Mouse (Mus musculus) ZHBTc4 (cell line): Measurements from ENCODE around the gene Nedd1.

Experiments used
- DNase-seq: peaks from one replicate; pipeline ENCODE4 v3.0.0-alpha.2; 2011; ENCODE audit warnings: low read depth, low spot score

The Nedd1 gene

GRCm38 (mm10) chr10:92721771-92722619, at the start of gene Nedd1:
Gene Nedd1 (minus strand): TSS chr10:92722420.
- DNase-seq: peak; percentile 94

GRCm38 (mm10) chr10:92754359-92754758, 32.1 kb upstream of the Nedd1 start:
- DNase-seq: no peak

GRCm38 (mm10) chr10:92730339-92730738, 8.1 kb upstream of the Nedd1 start:
- DNase-seq: no peak

- DNase-seq: no peak
Measured at GRCm38 (mm10) chr10:92728723-92729122, 6.5 kb upstream of the Nedd1 start.

- no peak for DNase-seq
Measured at GRCm38 (mm10) chr10:92722620-92722988, 384 bp upstream of the Nedd1 start.

GRCm38 (mm10) chr10:92699032-92699431, 23.2 kb downstream of the Nedd1 start:
- DNase-seq: no peak

GRCm38 (mm10) chr10:92675056-92675455, 47.2 kb downstream of the Nedd1 start:
- no peak for DNase-seq

- no peak for DNase-seq
Measured at GRCm38 (mm10) chr10:92671906-92672305, 50.3 kb downstream of the Nedd1 start.

GRCm38 (mm10) chr10:92665287-92665686, 56.9 kb downstream of the Nedd1 start:
- DNase-seq: no peak

GRCm38 (mm10) chr10:92653266-92653665, 69.0 kb downstream of the Nedd1 start:
- no peak for DNase-seq

- no peak for DNase-seq
Measured at GRCm38 (mm10) chr10:92652399-92652920, 69.8 kb downstream of the Nedd1 start.

- no peak for DNase-seq
Measured at GRCm38 (mm10) chr10:92651266-92651665, 71.0 kb downstream of the Nedd1 start.

GRCm38 (mm10) chr10:92649096-92649495, 73.1 kb downstream of the Nedd1 start:
- DNase-seq: no peak

GRCm38 (mm10) chr10:92647691-92648090, 74.5 kb downstream of the Nedd1 start:
- no peak for DNase-seq

- DNase-seq: no peak
Measured at GRCm38 (mm10) chr10:92643995-92644394, 78.2 kb downstream of the Nedd1 start.

GRCm38 (mm10) chr10:92641032-92641431, 81.2 kb downstream of the Nedd1 start:
- peak; percentile 18 for DNase-seq
